Mouse (Mus musculus) T-helper 17 cell (primary cell): ENCODE data around the gene Rsph14.

Experiments used
- in situ Hi-C, 2 experiments: fragments of 300-600 bp; cut with MboI, MseI; formaldehyde crosslinking; loops; 1 replicate in 1 of 2; 2 replicates in 1 of 2; pipeline ENCODE4 v1.15.1; 2025; ENCODE audit warnings: high pct_unique_total_duplicates in 2 of 2

The Rsph14 gene

DNA sequence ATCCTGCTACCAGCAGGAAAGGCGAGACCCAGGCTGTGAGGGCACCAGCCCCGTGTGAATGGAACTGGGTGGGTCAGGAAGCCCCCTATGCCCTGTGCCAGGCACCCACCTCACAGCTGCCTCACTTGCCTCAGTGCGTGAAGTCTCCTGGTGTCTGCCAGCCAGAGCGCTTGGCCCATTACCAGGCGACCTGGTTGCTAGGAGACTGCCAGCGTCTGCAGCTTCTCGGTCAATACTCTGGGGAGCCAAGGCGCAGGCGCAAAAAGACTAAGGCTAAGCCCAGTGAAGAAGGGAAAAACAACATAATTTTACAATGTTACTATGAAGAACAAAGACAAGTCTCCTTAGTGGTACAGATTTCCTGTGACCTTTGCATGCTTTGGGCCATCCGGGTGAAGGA lies at the start of gene Rsph14:
Rsph14 (minus strand) TSS at position 192 of the 400 bp plus-strand sequence.
- in situ Hi-C loops: no loop called here

DNA sequence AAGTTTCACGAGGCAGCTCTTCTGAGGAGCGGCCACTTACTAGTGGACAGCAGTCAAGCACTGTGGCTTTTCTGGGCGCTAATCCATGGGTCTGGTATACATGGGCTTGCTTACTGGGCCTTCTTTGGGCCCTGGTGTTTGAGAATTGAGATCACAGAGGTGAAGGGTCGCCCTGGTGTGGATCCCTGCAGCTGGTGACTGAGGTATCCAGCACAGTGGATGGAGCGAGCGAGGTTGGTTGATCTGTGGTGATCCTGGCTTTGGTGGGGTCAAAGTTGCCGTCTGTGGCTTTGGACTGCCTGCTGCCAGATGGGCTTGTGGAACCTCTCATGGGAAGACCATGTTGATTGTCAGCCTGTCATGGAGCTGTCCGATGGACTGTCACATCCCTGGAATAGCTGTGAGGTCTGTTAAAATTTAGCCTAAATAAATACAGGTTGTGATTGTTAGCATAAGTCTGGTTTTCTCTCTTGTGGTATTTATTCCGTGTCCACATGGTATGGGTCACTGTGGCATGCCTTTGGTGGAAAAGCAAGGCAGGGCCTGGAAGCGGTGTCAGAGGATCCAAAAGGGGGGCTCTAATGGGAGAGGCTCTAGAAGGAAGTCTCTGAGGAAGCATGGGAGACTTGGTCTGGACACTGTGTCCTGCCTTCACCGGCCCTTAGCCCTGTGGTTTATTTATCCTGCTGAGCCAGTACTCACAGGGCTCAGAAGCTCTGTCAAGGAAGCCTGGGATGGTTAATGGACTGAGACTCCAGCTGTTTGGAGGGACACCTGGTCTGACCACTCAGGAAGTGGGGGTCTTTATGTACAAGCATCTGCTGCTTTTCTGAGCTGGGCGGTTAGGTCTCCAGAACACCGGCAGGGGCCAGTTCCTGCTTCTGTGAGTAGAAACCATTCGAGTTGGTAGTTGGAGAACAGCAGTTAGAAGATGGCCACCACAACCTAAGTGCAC lies 46.1 kb upstream of the Rsph14 start:
- in situ Hi-C loops: no loop called here

DNA sequence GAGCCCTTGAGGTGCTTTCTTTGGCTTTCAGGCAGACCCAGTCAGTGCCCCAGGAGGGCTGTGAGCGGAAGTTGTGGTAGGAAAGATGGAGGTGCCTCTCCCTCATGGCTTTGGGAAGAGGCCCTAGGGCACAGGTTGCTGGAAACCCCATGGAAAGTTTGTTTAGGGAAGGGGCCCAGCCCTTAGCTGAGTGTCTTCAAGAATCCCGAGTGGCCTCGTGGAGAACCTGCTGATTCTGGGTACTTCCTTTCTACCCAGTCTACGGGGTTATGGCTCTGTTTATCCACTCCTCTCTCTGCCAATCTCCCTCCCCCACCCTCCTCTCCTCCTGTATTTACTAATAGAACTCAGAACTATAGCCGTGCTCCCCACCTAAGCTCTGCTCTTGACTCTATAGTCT lies 43.3 kb upstream of the Rsph14 start:
- in situ Hi-C loops: no loop called here

DNA sequence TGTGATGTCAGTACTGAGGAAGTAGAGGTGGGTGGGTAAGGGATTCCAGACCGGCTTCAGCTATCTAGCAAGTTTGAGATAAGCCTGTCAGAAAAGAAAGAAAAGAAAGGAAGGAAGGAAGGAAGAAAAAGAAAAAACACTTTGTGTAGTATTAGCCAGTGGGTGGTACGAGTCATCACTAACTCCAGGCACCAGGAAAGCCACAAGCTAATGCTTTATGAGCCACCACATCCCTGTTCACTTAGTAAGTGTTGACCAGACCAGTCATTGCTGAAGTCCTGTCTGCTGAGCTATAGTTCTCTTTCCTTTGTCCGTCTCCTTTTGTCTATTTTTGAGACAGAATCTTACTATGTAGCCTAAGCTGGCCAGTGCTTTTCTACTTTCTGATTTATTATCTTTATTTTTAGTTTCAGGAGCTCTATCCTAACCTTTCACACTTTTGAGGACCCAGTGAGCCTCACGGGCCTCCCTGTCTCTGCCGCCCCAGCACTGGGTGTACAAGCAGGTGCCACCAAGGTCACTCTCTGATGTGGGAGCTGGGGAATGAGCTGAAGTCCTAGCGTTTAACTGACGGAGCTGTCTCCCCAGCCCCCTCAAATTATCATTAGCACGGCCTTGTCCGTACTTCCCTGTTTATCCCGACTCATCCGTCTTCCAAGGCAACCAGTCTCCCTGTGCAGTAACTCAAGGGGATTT lies 38.0 kb upstream of the Rsph14 start:
- in situ Hi-C loops: no loop called here

DNA sequence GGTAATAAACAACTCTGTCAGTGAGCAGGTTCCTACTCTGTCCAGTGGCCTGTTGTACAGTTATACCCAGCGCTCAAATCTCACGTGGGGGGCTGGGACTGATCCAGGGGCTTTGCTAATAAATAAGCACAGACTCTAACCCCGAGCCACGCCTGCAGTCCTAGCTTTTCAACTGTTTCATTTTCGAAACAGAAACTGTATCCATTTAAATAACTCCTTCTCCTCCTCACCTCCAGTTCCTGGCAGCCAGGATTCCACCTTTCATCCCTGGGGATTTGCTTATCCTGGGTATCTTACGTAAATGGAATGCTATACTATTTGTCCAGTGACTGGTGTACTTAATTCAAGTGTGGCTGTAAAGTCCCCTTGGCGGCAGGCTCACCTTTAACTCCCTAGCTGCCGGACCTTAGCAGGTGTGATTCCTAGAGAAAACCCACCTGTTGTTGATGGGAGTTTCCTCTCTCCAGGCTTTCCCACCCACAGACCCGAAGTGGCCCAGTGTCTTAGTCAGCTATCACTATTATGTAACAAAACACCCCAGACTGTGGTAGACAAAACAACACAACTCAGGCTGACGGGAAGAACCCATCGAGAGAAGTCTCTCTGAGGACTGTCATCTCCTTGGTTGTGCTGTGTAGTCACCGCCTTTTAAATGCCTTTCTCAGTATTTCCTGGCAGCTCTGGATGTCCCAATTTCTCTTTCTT lies 36.4 kb upstream of the Rsph14 start:
- in situ Hi-C loops: no loop called here

DNA sequence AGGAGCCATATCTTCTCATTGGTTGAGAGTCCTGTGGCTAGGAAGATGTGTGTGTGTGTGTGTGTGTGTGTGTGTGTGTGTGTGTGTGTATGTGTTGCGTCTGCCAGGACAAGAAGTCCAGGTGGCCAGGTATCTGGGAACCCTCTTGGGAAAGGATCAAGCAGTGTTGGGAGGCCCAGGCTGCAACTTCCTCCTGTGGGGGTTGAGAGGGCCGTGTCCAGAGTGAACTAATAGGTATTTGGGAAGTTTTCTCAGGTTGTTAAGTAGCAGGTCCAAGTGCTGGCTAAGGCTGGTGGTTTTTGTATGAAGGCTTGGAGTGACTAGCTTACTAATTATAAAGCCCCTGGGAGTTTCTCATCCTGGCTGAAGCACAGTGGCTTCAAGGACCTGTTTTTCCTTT lies 35.7 kb upstream of the Rsph14 start:
- in situ Hi-C loops: no loop called here

DNA sequence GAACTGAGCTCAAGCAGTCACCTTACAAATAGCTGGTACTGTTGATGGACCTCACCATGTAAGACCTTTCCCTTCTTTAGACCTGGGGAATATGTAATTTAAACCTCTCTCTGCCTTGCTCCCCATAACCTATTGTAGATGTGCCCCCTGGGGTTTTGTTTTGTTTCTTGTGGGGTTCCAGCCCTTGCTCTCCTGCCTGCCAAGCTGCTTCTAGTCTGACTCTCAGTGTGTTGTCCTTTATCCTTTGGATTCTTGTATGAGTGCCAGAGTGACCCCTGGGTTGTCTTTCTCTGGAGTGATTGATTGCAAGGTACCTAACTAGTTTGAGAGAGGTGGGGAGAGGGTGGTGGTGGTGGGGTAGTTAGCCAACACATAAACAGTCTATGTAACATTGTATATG lies 35.1 kb upstream of the Rsph14 start:
- in situ Hi-C loops: no loop called here

DNA sequence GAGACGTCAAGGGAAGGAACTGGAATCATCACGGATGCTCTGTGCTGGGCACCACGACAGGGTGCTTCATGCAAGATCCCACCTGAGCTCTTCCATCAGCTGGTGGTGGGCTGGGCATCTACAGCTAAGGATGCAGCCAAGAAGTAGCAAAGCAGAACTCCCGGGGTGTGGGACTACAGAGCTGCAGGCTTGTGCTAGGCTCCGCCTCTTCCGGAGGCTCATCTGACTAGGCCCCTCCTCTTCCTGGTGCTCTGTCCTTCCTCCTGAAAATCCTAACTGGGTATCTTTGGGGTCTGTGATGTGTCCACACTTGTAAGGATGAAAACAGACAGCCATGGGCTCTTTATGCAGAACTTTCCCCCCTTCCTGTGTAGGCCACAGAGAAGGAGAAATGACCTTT lies 33.3 kb upstream of the Rsph14 start:
- in situ Hi-C loops: no loop called here

DNA sequence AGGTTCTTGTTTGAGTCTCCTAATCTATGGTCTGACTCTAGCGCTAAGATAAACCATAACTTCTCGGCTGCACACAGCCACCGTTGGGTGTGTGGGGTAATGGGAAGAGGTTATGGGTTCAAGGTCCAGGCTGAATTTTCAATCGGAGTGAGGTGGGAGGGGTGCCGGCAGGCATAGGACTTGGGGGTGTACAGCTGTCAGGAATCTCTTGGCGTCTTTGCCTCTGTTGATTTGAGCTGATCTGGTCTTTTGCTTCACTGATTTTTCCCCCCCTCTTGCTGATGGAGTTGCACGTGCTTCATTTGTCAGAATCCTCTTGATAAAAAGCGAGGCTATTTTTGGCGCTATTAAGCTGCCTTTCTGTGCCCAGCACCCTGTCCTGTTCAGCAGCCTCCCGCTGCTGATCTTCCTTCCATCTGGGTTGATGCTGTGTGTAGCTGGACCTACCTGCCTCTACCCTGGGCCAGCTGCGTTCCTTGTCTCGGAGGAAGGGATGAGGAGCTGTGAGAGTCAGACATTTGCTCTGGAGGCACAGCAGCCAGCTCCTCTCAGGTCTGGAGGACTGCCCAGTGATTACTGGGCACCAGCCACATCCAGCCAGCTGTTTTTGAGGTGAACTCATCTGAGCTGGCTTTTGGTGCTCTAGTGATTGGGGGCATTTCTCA lies 31.0 kb upstream of the Rsph14 start:
- in situ Hi-C loops: loop anchor here (5.0 kb wide), 2 partner anchors 39 to 419 kb away; no protein-coding TSS in a partner anchor

DNA sequence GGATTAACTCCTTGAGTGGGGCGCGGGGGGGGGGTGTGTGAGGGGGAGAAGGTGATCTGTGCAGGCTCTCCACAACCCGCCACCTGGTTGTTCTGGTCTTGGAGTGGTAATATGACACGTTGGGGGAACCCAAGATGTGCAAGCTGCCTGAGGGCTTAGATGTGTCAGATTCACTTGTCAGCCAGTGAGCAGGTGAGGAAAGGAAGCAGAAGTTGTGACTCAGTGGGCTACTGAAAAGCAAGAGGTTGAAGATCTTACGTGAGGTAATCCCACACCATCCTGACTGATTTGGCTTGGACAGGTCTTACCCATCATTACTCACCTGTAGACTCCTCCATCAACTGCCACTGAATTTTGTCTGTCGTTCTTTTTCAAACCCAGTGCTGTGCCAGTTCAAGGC lies 30.2 kb upstream of the Rsph14 start:
- in situ Hi-C loops: loop anchor here (5.0 kb wide), 2 partner anchors 40 to 420 kb away; no protein-coding TSS in a partner anchor

DNA sequence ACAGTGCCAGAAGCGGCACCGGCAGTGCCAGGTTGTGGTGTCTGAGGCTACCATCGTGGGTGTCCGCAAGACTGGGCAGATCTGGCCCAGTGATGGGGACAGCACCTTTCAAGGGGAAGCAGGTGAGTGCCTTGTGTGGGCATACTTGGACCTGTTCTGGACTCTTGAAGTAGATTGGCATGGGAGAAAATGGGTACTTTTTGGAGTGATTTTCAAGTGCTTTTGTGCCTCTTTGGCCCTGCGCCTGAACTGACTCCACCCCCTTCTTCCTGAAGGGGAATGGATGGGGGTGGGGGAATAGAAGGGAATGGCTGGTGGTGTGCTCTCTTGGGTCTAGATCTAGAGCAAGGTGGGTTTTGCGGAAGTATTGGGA lies 29.8 kb upstream of the Rsph14 start:
- in situ Hi-C loops: loop anchor here (5.0 kb wide), 2 partner anchors 40 to 420 kb away; no protein-coding TSS in a partner anchor

DNA sequence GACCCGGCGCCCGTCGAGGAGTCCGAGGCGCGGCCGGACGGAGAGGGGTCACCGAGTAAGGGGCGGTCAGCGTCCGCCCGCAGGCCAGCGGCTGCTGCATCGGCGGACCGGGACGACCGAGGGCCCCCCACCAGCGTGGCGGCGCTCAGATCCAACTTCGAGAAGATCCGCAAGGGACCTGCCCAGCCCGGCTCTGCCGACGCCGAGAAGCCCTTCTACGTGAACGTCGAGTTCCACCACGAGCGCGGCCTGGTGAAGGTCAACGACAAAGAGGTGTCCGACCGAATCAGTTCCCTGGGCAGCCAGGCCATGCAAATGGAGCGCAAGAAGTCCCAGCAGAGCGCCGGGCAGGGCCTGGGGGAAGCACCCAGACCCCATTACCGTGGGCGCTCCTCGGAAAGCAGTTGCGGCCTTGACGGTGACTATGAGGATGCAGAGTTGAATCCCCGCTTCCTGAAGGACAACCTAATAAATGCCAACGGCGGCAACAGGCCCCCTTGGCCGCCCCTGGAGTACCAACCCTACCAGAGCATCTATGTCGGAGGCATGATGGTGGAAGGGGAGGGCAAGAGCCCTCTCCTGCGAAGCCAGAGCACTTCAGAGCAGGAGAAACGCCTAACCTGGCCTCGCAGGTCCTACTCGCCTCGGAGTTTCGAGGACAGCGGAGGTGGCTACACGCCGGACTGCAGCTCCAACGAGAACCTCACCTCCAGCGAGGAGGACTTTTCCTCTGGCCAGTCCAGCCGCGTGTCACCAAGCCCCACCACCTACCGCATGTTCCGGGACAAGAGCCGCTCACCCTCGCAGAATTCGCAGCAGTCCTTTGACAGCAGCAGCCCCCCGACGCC lies 29.2 kb upstream of the Rsph14 start:
- in situ Hi-C loops: loop anchor here (5.0 kb wide), 2 partner anchors 41 to 421 kb away; no protein-coding TSS in a partner anchor

DNA sequence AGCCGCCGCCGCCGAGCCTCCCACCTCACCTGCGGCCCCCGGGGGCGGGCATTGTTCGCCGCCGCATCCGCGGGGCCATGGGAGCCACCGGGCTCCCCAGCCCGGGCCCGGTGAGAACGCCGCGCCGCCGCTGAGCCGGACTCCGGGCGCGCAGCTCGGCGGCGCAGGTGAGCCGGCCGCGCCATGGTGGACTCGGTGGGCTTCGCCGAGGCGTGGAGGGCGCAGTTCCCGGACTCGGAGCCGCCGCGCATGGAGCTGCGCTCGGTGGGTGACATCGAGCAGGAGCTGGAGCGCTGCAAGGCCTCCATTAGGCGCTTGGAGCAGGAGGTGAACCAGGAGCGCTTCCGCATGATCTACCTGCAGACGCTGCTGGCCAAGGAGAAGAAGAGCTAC lies 28.5 kb upstream of the Rsph14 start:
- in situ Hi-C loops: loop anchor here (5.0 kb wide), 2 partner anchors 41 to 421 kb away; no protein-coding TSS in a partner anchor

DNA sequence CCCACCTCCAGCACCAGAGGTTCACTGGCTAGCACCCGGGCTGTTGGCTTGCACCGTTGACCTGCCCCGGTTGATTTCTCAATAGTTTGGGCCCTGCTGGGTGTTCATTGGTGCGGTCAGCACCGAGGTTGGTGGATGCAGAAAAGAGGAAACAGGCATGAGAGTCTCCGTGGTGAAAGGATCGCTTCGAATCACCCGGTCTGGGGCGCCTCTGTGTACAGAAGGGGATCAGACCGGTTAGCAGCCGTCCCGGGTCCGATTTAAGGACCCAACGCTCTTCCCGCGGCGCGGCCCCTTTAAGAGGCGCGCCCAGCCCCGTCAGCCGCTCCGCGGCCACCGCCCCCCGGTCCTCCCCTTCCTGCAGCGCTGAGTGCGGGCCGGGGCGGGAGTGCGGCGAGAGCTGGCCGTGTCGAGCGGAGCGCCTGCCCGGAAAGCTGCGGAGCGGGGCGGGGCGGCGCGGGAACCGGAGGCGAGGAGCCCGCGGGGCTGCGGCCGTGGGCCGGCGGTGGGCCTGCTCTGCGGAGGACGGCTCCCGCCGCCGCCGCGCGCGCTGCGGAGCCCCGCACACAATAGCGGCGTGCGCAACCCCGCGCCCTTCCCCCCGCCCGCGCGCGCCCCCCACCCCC lies 27.9 kb upstream of the Rsph14 start, which contains the start of gene Bcr:
Bcr (plus strand) TSS at position 376 of the 626 bp plus-strand sequence.
- in situ Hi-C loops: loop anchor here (5.0 kb wide), 2 partner anchors 42 to 422 kb away; no protein-coding TSS in a partner anchor

DNA sequence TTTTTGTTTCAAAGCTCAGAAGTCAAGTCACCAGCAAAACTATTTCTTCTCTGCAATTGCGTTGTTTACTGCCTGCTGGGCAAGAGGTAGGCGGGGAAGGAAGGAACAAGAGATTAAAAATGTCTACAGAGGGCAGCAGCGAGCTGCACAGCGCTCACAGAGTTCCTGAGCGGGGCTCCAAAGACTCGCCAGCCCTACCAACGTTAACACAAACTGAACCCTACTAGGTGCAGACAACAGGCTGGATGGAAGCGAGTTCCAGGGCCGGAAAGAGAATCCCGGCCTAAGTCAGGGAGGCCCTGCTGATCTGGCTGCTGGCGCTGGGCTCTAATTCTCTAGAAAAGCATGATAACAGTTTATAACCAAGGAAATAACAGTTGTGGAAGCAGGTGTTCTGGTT lies 27.0 kb upstream of the Rsph14 start:
- in situ Hi-C loops: loop anchor here (5.0 to 10.0 kb wide), 2 partner anchors 93 to 765 kb away; partner anchors contain the start of gene Gstt4 (in 1 of the 2)

DNA sequence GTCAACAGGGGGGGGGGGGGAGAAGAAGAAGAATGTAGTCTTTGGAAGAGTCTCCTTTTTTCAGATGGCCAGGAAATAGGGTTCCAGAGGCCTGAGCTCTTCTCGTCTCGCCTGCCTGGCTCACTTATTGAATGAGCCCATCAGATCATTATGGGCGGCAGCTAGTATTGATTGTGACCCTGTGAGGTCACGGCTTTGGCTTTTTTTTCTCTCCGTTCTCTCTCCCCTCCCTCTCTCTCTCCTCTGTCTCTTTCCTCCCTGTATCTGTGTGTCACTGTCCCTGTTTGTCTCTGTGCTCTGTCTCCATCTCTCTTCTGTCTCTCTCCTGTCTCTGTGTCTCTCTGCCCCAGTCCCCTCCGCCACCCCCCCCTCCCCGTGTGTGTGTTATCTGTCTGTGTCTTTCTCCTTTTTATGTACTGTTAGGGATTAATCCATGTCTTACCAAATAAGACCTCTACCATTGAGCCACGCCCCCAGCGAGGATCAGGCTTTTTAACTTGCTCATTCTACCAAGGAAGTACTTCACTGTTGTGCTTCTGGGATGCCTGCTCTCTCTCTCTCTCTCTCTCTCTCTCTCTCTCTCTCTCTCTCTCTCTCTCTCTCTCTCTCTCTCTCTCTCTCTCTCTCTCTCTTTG lies 26.5 kb upstream of the Rsph14 start:
- in situ Hi-C loops: loop anchor here (5.0 to 10.0 kb wide), 2 partner anchors 93 to 766 kb away; partner anchors contain the start of gene Gstt4 (in 1 of the 2)

DNA sequence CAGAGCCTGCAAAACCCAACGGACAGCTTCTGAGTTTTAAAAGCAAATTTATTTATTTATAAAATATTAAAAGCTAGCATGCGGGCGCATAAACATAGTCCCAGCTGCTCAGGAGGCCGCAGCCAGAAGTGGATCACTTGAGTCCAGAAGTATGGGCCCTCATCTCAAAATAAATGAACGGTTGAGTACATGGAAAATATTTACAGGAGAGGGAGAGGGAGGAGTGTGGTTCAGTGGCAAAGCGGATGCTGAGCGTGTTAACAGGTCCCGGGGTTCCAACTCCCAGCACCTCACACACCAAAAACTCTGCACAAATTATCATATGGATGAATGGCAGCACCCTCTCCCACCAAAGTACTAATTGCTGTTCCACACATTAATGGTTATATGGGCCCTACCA lies 25.9 kb upstream of the Rsph14 start:
- in situ Hi-C loops: loop anchor here (5.0 to 10.0 kb wide), 2 partner anchors 94 to 766 kb away; partner anchors contain the start of gene Gstt4 (in 1 of the 2)

DNA sequence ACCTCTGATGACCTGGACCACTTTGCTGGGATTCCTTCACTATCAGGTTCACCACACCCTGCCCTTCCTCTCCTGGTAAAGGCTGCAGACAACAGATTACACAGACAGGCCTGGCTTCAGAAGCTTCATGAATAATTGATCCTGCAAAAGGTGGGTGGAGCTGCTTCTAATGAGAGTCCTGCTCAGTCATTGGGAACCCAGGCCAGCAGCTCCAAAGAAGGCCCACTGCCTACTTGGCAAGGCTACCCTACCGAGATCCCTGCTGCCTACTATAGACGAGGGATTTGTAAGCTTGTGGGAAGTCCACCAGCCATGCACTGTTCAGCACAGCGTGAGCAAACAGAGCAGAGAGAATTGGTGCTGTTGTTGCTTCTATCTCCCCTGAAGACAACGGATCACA lies 23.9 kb upstream of the Rsph14 start:
- in situ Hi-C loops: loop anchor here (5.0 to 10.0 kb wide), 2 partner anchors 96 to 769 kb away; partner anchors contain the start of gene Gstt4 (in 1 of the 2)

DNA sequence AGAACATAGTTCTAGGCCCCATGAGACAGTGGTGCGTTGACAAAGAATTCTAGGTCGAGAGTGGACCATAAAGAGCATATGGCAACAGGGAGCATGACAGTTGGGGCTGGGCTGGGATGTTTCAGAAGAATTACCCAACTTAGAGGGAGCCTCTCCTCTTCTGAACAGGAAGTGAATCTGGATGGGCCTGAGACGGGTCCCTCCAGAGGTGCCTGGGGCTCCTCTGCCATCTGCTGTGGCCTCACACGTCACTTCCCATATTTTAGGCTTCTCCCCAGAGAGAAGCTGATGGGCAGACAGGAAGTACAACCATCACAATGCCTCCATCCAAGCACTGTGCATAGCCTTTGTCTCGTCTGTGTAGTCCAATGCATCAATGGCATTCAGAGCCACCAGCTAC lies 23.3 kb upstream of the Rsph14 start:
- in situ Hi-C loops: loop anchor here (5.0 to 10.0 kb wide), 2 partner anchors 97 to 769 kb away; partner anchors contain the start of gene Gstt4 (in 1 of the 2)
